Mouse (Mus musculus) macrophage (primary cell): ENCODE results near the gene Lrriq1. TPM values are rescaled to one million over a fixed set of nuclear protein-coding genes. Genes with fewer than 3 reads are reported as not detected.

Source experiments
- H3K27ac ChIP-seq: fragments of 350-480 bp; formaldehyde crosslinking; 2 replicates; pipeline ENCODE4 v1.9.0; 2021
- H3K36me3 ChIP-seq: fragments of 350-480 bp; formaldehyde crosslinking; 2 replicates; pipeline ENCODE4 v1.9.0; 2021; ENCODE audit errors: inconsistent target
- H3K4me3 ChIP-seq: fragments of 350-480 bp; formaldehyde crosslinking; 2 replicates; pipeline ENCODE4 v1.9.0; 2021; ENCODE audit errors: inconsistent target
- H3K79me2 ChIP-seq: fragments of 350-480 bp; formaldehyde crosslinking; 2 replicates; pipeline ENCODE4 v1.9.0; 2021; ENCODE audit errors: inconsistent target
- WGBS: methylation state at CpG from one replicate; pipeline ENCODE4 v1.1.7; 2026; ENCODE audit warnings: inconsistent platforms; ENCODE audit not compliant: missing documents; 5-methylcytosine and 5-hydroxymethylcytosine counted together
- polyA plus RNA-seq: library from polyadenylated mRNA; stranded (reverse); fragments of 250-400 nt; gene quantifications from 3 replicates; pipeline ENCODE4 v1.2.4, GENCODE M21; 2018; ENCODE audit warnings: inconsistent platforms

Gene Lrriq1
- polyA plus RNA-seq, 1 experiment from 2014 or later = not detected

DNA sequence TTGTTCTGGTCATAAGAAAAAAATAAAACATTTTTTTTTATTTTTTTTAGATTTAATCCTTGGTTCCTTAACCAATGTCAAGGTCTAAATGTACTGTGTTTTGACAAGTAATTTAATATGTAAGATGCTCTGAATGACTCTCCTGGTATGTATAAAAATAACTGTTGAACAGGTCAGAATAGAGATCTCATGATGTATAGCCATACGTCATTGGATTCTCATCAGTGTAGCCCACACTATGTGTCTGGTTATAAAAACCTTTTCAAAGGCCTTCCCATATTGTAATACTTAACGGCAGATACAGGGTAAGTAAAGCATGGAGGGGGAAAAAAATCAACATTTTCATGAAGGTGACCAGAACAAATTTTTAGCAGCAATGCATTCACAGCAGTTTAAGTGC lies 186.5 kb downstream of the Lrriq1 start:
- Histone ChIP-seq H3K36me3 (no peaks in the 10 kb centered on the region), H3K27ac (no peak overlapping the region), H3K4me3 (no peak overlapping the region), H3K79me2 (no peaks in the 10 kb centered on the region)
- 86% methylated on average over 2 of the region's 2 CpGs for WGBS

DNA sequence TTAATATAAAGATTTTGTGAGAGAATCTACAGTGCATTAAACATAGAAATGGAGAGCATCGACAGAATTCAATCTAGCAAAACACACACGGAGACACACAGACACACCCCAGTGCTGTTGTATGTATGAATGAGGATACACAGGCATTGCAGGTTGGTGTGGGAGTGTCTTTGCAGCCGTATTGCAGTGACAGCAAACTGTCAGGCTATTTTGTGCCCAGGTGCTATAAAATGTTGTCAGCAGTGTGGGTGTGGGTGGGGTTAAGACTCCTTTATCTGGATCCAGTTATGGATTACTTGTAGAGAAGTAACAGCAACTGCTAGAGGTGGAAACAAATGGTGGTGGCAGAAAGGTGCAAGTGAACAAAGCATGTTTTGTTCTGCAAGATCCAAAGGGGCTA lies 189.5 kb downstream of the Lrriq1 start:
- Histone ChIP-seq H3K4me3 (no peak overlapping the region), H3K36me3 (no peaks in the 10 kb centered on the region), H3K27ac (no peak overlapping the region), H3K79me2 (no peaks in the 10 kb centered on the region)
- 80% methylated on average over 3 of the region's 3 CpGs for WGBS

DNA sequence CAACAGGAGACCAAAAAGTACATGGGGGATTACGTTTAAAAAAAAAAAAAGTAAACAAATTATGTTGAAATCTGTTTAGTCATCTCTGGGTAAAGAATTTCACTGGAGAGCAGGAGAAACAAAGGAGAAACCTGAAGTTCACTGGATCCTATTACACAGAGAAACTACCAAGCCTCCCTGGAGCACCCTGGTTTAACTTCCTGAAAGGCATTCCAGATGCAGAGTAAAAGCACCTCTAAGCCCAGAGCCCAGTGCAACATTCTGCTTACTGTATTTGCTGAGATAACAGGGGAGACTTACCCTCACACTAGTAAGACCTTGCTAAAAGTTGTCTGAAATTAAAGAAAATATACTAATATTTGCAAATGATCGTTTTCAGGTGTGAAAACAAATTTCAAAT lies 191.1 kb downstream of the Lrriq1 start:
- H3K79me2 ChIP-seq = no peaks in the 10 kb centered on the region
- WGBS = 77% methylated on average over 2 of the region's 2 CpGs
- H3K36me3 ChIP-seq = no peaks in the 10 kb centered on the region
- no peak overlapping the region for H3K4me3 ChIP-seq
- no peak overlapping the region for H3K27ac ChIP-seq

DNA sequence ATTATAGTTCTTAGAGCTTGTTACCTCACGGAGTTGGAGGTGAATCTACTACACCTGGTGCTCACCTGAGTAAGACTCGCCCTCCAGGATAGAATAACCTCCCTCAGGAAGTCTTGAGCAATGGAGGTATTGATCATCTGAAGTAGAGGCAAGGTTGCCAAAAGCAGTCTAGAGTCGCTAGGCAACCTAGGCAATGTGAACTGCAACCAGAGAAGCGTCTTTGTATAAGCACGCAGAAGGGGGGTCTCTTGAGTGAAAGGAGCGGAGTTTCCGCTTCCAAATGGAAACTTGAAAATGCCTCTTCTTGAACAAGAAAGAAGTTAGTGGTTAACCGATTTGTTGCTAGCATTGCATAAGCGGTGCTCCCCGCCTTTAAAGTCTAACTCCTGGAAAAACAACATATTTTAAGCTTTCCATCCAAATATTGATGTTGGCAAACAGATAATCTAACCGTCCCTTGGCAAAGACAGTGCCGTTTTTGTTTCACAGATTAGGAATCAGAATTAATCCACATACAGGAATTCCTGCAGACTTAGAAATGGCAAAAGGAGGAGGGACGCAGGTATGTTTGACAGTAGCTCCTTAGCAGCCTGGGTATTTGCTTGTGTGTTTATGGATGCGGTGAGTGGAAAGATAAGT lies 201.0 kb downstream of the Lrriq1 start:
- H3K79me2 ChIP-seq = no peaks in the 10 kb centered on the region
- H3K4me3 ChIP-seq = no peak overlapping the region
- no peaks in the 10 kb centered on the region for H3K36me3 ChIP-seq
- 13% methylated on average over 14 of the region's 14 CpGs for WGBS
- no peak overlapping the region for H3K27ac ChIP-seq

DNA sequence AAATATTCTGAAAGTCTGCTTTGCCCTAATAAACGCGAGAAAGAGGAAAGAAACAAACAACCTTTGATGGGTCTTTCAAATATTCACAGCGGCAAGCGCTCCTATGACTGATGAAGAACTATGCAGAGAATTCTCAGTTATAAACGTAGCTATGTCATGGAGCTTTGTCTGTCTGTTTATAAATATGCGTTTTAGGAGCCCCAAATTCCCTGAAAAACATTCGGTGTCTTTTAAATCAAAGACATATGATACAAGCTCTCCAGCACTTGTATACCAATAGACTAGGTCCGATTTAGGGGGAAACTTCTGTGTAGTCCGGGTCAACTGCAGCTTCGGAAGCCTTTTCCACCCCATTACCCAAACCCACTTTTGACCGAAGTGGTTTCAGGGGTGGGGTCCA lies 205.2 kb downstream of the Lrriq1 start:
- Histone ChIP-seq H3K36me3 (no peaks in the 10 kb centered on the region), H3K4me3 (no peak overlapping the region), H3K79me2 (no peaks in the 10 kb centered on the region), H3K27ac (no peak overlapping the region)
- WGBS = 7% methylated on average over 11 of the region's 11 CpGs

- 8% methylated on average over 32 of the region's 32 CpGs for WGBS
- H3K4me3 ChIP-seq = no peak within 1 kb of the TSS
- H3K27ac ChIP-seq = no peak within 1 kb of the TSS
- no peaks in the 10 kb centered on the region for H3K36me3 ChIP-seq
- no peaks in the 10 kb centered on the region for H3K79me2 ChIP-seq
Measured at GRCm38 (mm10) chr10:103029730-103030490, 206.2 kb downstream of the Lrriq1 start, which contains the start of gene Alx1. Gene Alx1, minus strand, starts transcription at chr10:103030215.

DNA sequence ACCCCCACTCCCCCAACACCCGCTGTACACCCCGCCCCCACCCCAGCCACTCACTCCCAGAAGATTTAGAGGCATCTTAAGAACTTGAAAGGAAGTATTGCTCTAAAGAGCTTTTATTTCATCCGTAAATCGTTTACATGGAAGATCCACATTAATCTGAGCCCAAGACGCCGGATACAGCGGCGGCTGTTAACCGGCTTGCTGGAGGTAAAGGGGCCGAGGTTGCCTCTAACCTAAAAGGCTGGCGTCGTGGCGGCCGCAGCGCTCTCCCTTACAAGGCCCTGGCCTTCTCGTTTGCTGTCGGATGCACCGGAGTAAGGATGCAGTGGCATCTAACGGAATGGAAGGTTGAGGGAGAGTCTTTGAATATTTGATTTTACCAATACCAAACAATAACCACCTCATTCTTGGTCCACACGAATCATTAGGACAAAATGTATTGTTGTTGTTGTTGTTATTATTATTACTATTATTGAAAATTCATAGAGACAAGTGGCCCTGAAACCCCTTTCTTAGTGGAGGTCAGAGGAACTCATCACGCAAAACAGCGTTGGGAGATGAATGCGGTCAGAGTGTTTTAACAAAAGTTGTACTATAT lies 206.9 kb downstream of the Lrriq1 start:
- 5% methylated on average over 22 of the region's 23 CpGs for WGBS
- Histone ChIP-seq H3K36me3 (no peaks in the 10 kb centered on the region), H3K79me2 (no peaks in the 10 kb centered on the region), H3K27ac (no peak overlapping the region), H3K4me3 (no peak overlapping the region)

- Histone ChIP-seq H3K27ac (no peak overlapping the region), H3K36me3 (no peaks in the 10 kb centered on the region), H3K79me2 (no peaks in the 10 kb centered on the region), H3K4me3 (no peak overlapping the region)
- 1% methylated on average over 44 of the region's 50 CpGs for WGBS
Measured at GRCm38 (mm10) chr10:103028253-103029131, 207.6 kb downstream of the Lrriq1 start.

DNA sequence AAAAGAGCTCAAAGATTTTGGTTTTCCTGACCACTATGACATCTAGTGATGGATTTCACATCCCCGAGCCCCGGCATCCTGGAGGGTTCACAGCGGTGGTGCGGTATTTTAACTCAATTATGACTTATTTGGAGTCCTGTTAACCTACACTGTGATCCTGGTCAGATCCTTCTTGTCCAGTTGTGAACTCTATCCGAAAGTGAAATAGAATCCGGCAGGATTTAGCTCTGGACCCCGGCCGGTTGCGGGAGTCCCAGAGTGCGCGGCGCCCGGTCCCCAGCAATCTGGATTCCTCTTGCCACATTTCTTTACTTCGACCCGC lies 208.2 kb downstream of the Lrriq1 start:
- 9% methylated on average over 15 of the region's 15 CpGs for WGBS
- no peaks in the 10 kb centered on the region for H3K36me3 ChIP-seq
- H3K4me3 ChIP-seq = no peak overlapping the region
- no peaks in the 10 kb centered on the region for H3K79me2 ChIP-seq
- H3K27ac ChIP-seq = no peak overlapping the region

DNA sequence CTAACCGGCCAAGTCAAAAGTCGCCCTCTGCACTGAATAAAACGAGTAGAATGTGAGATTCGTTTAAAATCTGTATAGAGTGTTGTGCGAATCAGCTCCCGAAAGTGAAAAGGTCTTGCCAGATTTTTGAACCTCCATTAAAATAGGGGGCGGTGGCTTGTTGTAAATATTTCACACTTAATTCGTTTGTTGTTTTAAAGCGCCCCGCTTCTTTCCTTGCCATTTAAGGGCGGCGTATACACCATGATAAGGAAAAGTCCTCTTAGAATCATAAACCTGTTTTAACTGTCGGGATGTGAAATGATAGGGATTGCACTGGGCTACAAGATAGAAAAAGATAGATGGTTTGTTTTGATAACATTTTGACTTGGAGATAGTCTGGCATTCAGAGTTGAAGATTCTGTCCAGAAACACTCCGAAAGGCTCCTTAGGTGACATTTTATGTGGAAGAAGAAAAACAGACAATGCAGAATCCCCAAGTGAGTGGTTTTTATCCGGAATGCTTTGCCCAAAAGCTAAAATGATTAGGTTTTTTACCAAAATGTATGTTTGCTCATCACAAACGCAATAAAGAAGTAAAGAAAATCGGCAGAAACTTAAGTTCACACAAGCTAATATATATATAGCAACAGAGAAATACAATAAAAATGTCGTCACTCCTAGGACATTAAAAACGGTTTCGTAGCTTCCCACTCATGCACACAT lies 208.7 kb downstream of the Lrriq1 start:
- Histone ChIP-seq H3K27ac (no peak overlapping the region), H3K79me2 (no peaks in the 10 kb centered on the region)
- WGBS = 7% methylated on average over 20 of the region's 20 CpGs

GRCm38 (mm10) chr10:103026636-103027225 lies 209.4 kb downstream of the Lrriq1 start:
- no peak overlapping the region for H3K27ac ChIP-seq
- H3K4me3 ChIP-seq = no peak overlapping the region
- no peaks in the 10 kb centered on the region for H3K36me3 ChIP-seq
- WGBS = 2% methylated on average over 17 of the region's 17 CpGs
- H3K79me2 ChIP-seq = no peaks in the 10 kb centered on the region

More for the DNA sequence above, 208.7 kb downstream of the Lrriq1 start:
- Histone ChIP-seq H3K36me3 (no peaks in the 10 kb centered on the region), H3K4me3 (no peak overlapping the region)

DNA sequence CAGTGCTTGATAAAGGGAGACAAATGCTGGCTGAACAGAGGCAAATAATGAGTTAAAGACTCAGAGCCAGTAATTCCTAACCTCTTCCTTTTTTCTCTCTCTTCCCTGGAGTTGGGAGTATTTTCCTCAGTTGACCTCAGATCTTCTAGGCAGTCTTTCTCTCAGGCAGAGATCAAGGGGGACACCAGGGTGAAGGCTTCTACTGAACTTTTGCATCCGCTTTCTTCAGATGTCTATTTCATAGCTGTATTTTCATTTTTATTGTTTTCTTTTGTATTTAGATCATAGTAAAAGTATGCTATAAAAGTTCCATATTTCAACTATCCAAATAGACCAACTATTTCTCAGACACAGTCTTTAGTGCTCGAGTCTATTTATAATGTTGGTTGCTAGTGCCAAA lies 233.6 kb downstream of the Lrriq1 start:
- H3K36me3 ChIP-seq = no peaks in the 10 kb centered on the region
- no peak overlapping the region for H3K4me3 ChIP-seq
- 78% methylated on average over 2 of the region's 2 CpGs for WGBS
- H3K27ac ChIP-seq = no peak overlapping the region
- no peaks in the 10 kb centered on the region for H3K79me2 ChIP-seq

GRCm38 (mm10) chr10:103000902-103001301 lies 235.2 kb downstream of the Lrriq1 start:
- Histone ChIP-seq H3K79me2 (no peaks in the 10 kb centered on the region), H3K4me3 (no peak overlapping the region), H3K27ac (no peak overlapping the region), H3K36me3 (no peaks in the 10 kb centered on the region)
- 27% methylated on average over 8 of the region's 8 CpGs for WGBS

DNA sequence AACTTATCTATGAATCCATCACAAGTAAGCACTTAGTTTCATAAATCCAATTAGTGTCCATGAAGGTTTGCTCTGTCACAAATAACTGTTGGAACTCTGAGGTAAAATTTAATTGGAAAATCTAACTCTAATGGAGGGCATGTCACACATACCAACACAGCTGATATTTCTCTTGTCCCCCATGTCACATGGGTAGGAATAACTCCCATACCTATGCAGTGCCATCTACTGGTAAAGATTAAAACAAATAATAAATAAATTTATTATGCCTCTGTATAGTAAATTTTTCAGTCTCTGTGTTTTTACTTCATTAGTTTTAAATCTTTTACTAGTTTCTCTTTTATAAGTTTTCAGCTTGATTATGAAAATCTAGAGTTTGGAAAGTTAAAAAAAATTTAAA lies 236.5 kb downstream of the Lrriq1 start:
- Histone ChIP-seq H3K79me2 (no peaks in the 10 kb centered on the region), H3K4me3 (no peak overlapping the region), H3K36me3 (no peaks in the 10 kb centered on the region), H3K27ac (no peak overlapping the region)
